In genomic region chr13:45457459-45457858, GRCm38 (mm10) we compare ENCODE assay signal across 26 mouse cellular contexts. TPM values are rescaled to one million over a fixed set of nuclear protein-coding genes. Genes with fewer than 3 reads are reported as not detected.
DNase-seq lines count a peak whose midpoint lies in the region; ATAC-seq lines count a peak whose summit lies in the region.
"Had no signal": no experiment of that assay in that cellular context is flagged by ENCODE, and none has a peak within 500 bp of the region (broad histone marks: within the 10 kb centered on the region; RNA-seq: fewer than 3 reads in every experiment).

No protein-coding gene starts in this region.

- peak; percentile 34 to 46 for DNase-seq in cerebellum, postnatal 25 days
- DNase-seq in cerebellum, adult 11-12 months: no peak
- DNase-seq in MN1 (ENCODE audit: low spot score): peak; percentile 60
- peak; percentile 62 for DNase-seq in Muller cell, postnatal 12 days (ENCODE audit: inconsistent ontology term)
- peak; percentile 52 for DNase-seq in forelimb bud, embryonic 11.5 days (ENCODE audit: low read depth, low spot score)
- DNase-seq in layer of hippocampus, postnatal 25 days (ENCODE audit: extremely low spot score in 1 of 2, low spot score in 1 of 2): no peak
- DNase-seq: adrenal gland, postnatal 10 days; B cell, adult 2 months; heart, postnatal 10 days; kidney, adult 2 months; kidney, postnatal 36 days; right cerebral cortex, postnatal 4 days; thymus, adult 18-20 months; thymus, postnatal 25 days had no signal

- H3K27me3 ChIP-seq in intestine, embryonic 16.5 days (replicated peaks; ENCODE audit: control insufficient read depth, insufficient read depth, low read length): no peaks in the 10 kb centered on the region
- H3K27me3 ChIP-seq: embryonic facial prominence, embryonic 15.5 days; forebrain, embryonic 12.5 days; heart, embryonic 13.5 days; limb, embryonic 13.5 days; midbrain, embryonic 15.5 days had no signal

- H3K9ac ChIP-seq in intestine, embryonic 16.5 days (ENCODE audit: low read depth, low read length): no peak overlapping the region
- H3K9ac ChIP-seq: embryonic facial prominence, embryonic 15.5 days; forebrain, embryonic 12.5 days; heart, embryonic 13.5 days; limb, embryonic 13.5 days; midbrain, embryonic 15.5 days had no signal

- H3K4me1 ChIP-seq in intestine, embryonic 16.5 days (ENCODE audit: control insufficient read depth, insufficient read depth, low read length): peaks cover 32% of the 10 kb centered on the region

- H3K4me2 ChIP-seq in intestine, embryonic 16.5 days (ENCODE audit: low read depth, low read length): no peak overlapping the region
- H3K4me2 ChIP-seq: embryonic facial prominence, embryonic 15.5 days; forebrain, embryonic 12.5 days; heart, embryonic 13.5 days; limb, embryonic 13.5 days; liver, embryonic 11.5 days; midbrain, embryonic 15.5 days had no signal

- H3K4me3 ChIP-seq in intestine, embryonic 16.5 days (ENCODE audit: low read length): no peak overlapping the region
- H3K4me3 ChIP-seq: embryonic facial prominence, embryonic 10.5 days; embryonic facial prominence, embryonic 15.5 days; forebrain, embryonic 12.5 days; heart, embryonic 13.5 days; hindbrain, embryonic 10.5 days; layer of hippocampus, adult 2 months; limb, embryonic 13.5 days; midbrain, embryonic 15.5 days had no signal

- WGBS in intestine, embryonic 16.5 days: 59% methylated on average over 7 of the region's 7 CpGs

- H3K36me3 ChIP-seq in intestine, embryonic 16.5 days (ENCODE audit: control insufficient read depth, insufficient read depth, low read length): no peaks in the 10 kb centered on the region
- H3K36me3 ChIP-seq: embryonic facial prominence, embryonic 10.5 days; embryonic facial prominence, embryonic 15.5 days; forebrain, embryonic 12.5 days; heart, embryonic 13.5 days; hindbrain, embryonic 10.5 days; limb, embryonic 13.5 days; midbrain, embryonic 15.5 days had no signal

- H3K27ac ChIP-seq in intestine, embryonic 16.5 days (ENCODE audit: low read length): no peak overlapping the region
- H3K27ac ChIP-seq: embryonic facial prominence, embryonic 10.5 days; embryonic facial prominence, embryonic 15.5 days; forebrain, embryonic 12.5 days; heart, embryonic 13.5 days; hindbrain, embryonic 10.5 days; layer of hippocampus, adult 2 months; limb, embryonic 13.5 days; midbrain, embryonic 15.5 days; stomach, postnatal 0 days had no signal

- no peaks in the 10 kb centered on the region for H3K9me3 ChIP-seq in intestine, embryonic 16.5 days (ENCODE audit: control insufficient read depth, low read length)
- H3K9me3 ChIP-seq: embryonic facial prominence, embryonic 10.5 days; embryonic facial prominence, embryonic 15.5 days; forebrain, embryonic 12.5 days; heart, embryonic 13.5 days; hindbrain, embryonic 10.5 days; limb, embryonic 13.5 days; midbrain, embryonic 15.5 days had no signal

- no peak for ATAC-seq in intestine, embryonic 16.5 days
- ATAC-seq: hindbrain, embryonic 16.5 days; midbrain, embryonic 15.5 days had no signal

RNA-seq across cellular contexts. Expression of gene Gmpr, which starts 49.8 kb away (rescaled TPM):
- 10 to 100 TPM; 68.7 to 71.2 TPM for total RNA-seq in layer of hippocampus, postnatal 25 days (2021)
- polyA plus RNA-seq in intestine, embryonic 16.5 days (2015; fragmentation: Nextera tagmentation; extraction: Ambion mirVana): 24.4 and 31.1 TPM in 2 replicates

Comparison
In these comparisons a context has a peak if more than half of its experiments do, and no peak if none do; other contexts are left out.
1. DNase-seq: peak in cerebellum, postnatal 25 days (2 of 2), MN1 (single experiment), Muller cell, postnatal 12 days (single experiment) and forelimb bud, embryonic 11.5 days (single experiment); none in cerebellum, adult 11-12 months (single experiment) and layer of hippocampus, postnatal 25 days (0 of 2).